7 mouse cellular contexts compared by ENCODE assay signal in the genomic region with DNA sequence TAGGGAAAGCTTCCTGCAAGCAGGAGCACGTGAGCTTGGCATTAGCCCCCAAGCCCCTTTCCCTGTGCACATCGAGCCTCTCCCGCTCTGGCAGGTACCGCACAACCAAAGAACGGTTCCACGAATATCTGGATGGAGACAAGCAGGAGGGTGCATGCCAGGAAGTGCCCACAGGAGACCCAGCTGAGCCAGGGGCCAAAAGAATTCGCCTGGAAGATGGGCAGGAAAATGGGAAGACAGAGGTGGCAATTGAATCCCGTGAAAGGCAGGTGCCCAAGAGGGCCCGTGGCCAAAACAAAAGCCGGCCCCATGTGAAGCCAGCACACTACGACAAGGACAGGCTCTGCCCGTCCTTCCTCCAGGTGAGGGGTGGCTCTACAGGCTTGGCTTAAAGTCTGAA. TPM values are rescaled to one million over a fixed set of nuclear protein-coding genes. Genes with fewer than 3 reads are reported as not detected.
DNase-seq lines count a peak whose midpoint lies in the region; ATAC-seq and TF ChIP-seq lines count a peak whose summit lies in the region.

No protein-coding gene starts in this region.

- H3K4me1 ChIP-seq in embryonic facial prominence, embryonic 12.5 days: peaks cover 20% of the 10 kb centered on the region
- H3K4me1 ChIP-seq in hindbrain, embryonic 16.5 days (ENCODE audit: control insufficient read depth, insufficient read depth, low read depth, low read length): peaks cover 19% of the 10 kb centered on the region

- peaks cover 4% of the 10 kb centered on the region; the same call in 1 of the 2 replicates for H3K27me3 ChIP-seq in embryonic facial prominence, embryonic 12.5 days
- H3K27me3 ChIP-seq in hindbrain, embryonic 16.5 days (replicated peaks; ENCODE audit: control insufficient read depth, insufficient read depth, low read length): 0 out of 2 replicates have a peak, but pooled peaks cover 2% of the 10 kb centered on the region
- no peaks in the 10 kb centered on the region for H3K27me3 ChIP-seq in myocyte (ENCODE audit: control insufficient read depth, insufficient read depth, insufficient read length)

- H3K79me2 ChIP-seq in myocyte (ENCODE audit: control insufficient read depth, insufficient read depth): no peaks in the 10 kb centered on the region

- peak overlapping the region; percentile 78 for H3K4me2 ChIP-seq in embryonic facial prominence, embryonic 12.5 days (replicated peaks)
- H3K4me2 ChIP-seq in hindbrain, embryonic 16.5 days (ENCODE audit: low read length): peak overlapping the region; percentile 82
- H3K4me2 ChIP-seq in myocyte (ENCODE audit: low read depth): peak overlapping the region; percentile 91

- no peaks in the 10 kb centered on the region for H3K9me3 ChIP-seq in embryonic facial prominence, embryonic 12.5 days
- no peaks in the 10 kb centered on the region for H3K9me3 ChIP-seq in hindbrain, embryonic 16.5 days (ENCODE audit: control insufficient read depth, low read length)

- no peak for TF ChIP-seq POLR2A in myocyte (IDR thresholded peaks at IDR 0.05; ENCODE audit: insufficient read length, low read depth)

- peak overlapping the region; percentile 74 for H3K9ac ChIP-seq in embryonic facial prominence, embryonic 12.5 days
- peak overlapping the region; percentile 89 for H3K9ac ChIP-seq in hindbrain, embryonic 16.5 days (ENCODE audit: low read depth, low read length)

- WGBS in embryonic facial prominence, embryonic 12.5 days: 59% methylated on average over 12 of the region's 12 CpGs
- 47% methylated on average over 12 of the region's 12 CpGs for WGBS in hindbrain, embryonic 16.5 days

- peak overlapping the region; percentile 36 for H3ac ChIP-seq in myocyte (ENCODE audit: control insufficient read depth, insufficient read length)

- DNase-seq in left cerebral cortex, postnatal 4 days: peak; percentile 25
- no peak for DNase-seq in left cerebral cortex, adult 9 months (ENCODE audit: low spot score in 2 of 2)
- no peak for DNase-seq in embryo, embryonic 11 days
- no peak for DNase-seq in frontal cortex, postnatal 25 days (ENCODE audit: low spot score in 2 of 2)

- H3K36me3 ChIP-seq in embryonic facial prominence, embryonic 12.5 days: peaks cover 39% of the 10 kb centered on the region
- H3K36me3 ChIP-seq in hindbrain, embryonic 16.5 days (ENCODE audit: control insufficient read depth, insufficient read depth, low read length): peaks cover 32% of the 10 kb centered on the region
- H3K36me3 ChIP-seq in myocyte (ENCODE audit: control insufficient read depth, insufficient read depth): no peaks in the 10 kb centered on the region

- no peak for ATAC-seq in embryonic facial prominence, embryonic 12.5 days (ENCODE audit: insufficient number of reproducible peaks, insufficient read depth, low FRiP score, low TSS enrichment)
- peak; percentile 13 for ATAC-seq in hindbrain, embryonic 16.5 days

- H3K27ac ChIP-seq in embryonic facial prominence, embryonic 12.5 days: no peak overlapping the region
- H3K27ac ChIP-seq in hindbrain, embryonic 16.5 days (ENCODE audit: low read depth, low read length): peak overlapping the region; percentile 98

- intact Hi-C loops in left cerebral cortex, postnatal 4 days (cut with DNase I): no loop called here

- H3K4me3 ChIP-seq in embryonic facial prominence, embryonic 12.5 days: peak overlapping the region; percentile 76
- H3K4me3 ChIP-seq in hindbrain, embryonic 16.5 days (ENCODE audit: low read length): peak overlapping the region; percentile 83
- H3K4me3 ChIP-seq in myocyte: peak overlapping the region; percentile 73

TF ChIP-seq in myocyte, 11 proteins besides CTCF, POLR2A, EP300 and RAD21:
- TF ChIP-seq TCF3 (IDR thresholded peaks at IDR 0.05; ENCODE audit: insufficient read length, low read depth) (no peak), MAX (IDR thresholded peaks at IDR 0.05; ENCODE audit: low read depth) (no peak), MYOD1 (IDR thresholded peaks at IDR 0.05; ENCODE audit: control insufficient read depth in 1 of 3, insufficient read length in 2 of 3, low read depth in 2 of 3) (no peak)

RNA-seq across cellular contexts. Expression of a gene that starts 0.9 kb away (rescaled TPM):
- 10 to 100 TPM; 80.0 to 90.4 TPM for total RNA-seq in left cerebral cortex, postnatal 4 days (2021)
- polyA plus RNA-seq in embryonic facial prominence, embryonic 12.5 days (2016; fragmentation: Nextera tagmentation; extraction: Ambion mirVana): 44.1 and 47.2 TPM in 2 replicates
- polyA plus RNA-seq in hindbrain, embryonic 16.5 days (2015; fragmentation: Nextera tagmentation; extraction: Ambion mirVana): 97.3 and 99.9 TPM in 2 replicates
- polyA plus RNA-seq in myocyte (2012; fragmentation: generic; extraction: Trizol): 38.7 TPM

RNA-seq across cellular contexts. Expression of a gene that starts 4.6 kb away (rescaled TPM):
- 1 to 10 TPM; 1.2 TPM for total RNA-seq in left cerebral cortex, postnatal 4 days (2021)
- polyA plus RNA-seq in embryonic facial prominence, embryonic 12.5 days (2016; fragmentation: Nextera tagmentation; extraction: Ambion mirVana): 1.4 TPM in 2 replicates
- 0.60 and 1.0 TPM in 2 replicates for polyA plus RNA-seq in hindbrain, embryonic 16.5 days (2015; fragmentation: Nextera tagmentation; extraction: Ambion mirVana)
- polyA plus RNA-seq in myocyte (2012; fragmentation: generic; extraction: Trizol): 0.16 TPM

RNA-seq across cellular contexts. Expression of a gene that starts 8.1 kb away (rescaled TPM):
- 1 to 10 TPM; 1.2 to 1.3 TPM for total RNA-seq in left cerebral cortex, postnatal 4 days (2021)
- polyA plus RNA-seq in embryonic facial prominence, embryonic 12.5 days (2016; fragmentation: Nextera tagmentation; extraction: Ambion mirVana): 10.9 and 11.9 TPM in 2 replicates
- polyA plus RNA-seq in hindbrain, embryonic 16.5 days (2015; fragmentation: Nextera tagmentation; extraction: Ambion mirVana): 2.4 and 2.5 TPM in 2 replicates
- 0.78 TPM for polyA plus RNA-seq in myocyte (2012; fragmentation: generic; extraction: Trizol)

RNA-seq across cellular contexts. Expression of a gene that starts 47.6 kb away (rescaled TPM):
- total RNA-seq in left cerebral cortex, postnatal 4 days (2021): 10 to 100 TPM; 10.8 to 12.6 TPM
- 19.4 and 20.8 TPM in 2 replicates for polyA plus RNA-seq in embryonic facial prominence, embryonic 12.5 days (2016; fragmentation: Nextera tagmentation; extraction: Ambion mirVana)
- 15.1 and 16.6 TPM in 2 replicates for polyA plus RNA-seq in hindbrain, embryonic 16.5 days (2015; fragmentation: Nextera tagmentation; extraction: Ambion mirVana)
- 6.5 TPM for polyA plus RNA-seq in myocyte (2012; fragmentation: generic; extraction: Trizol)

RNA-seq across cellular contexts. Expression of a gene that starts 47.9 kb away (rescaled TPM):
- total RNA-seq in left cerebral cortex, postnatal 4 days (2021): 100 to 1,000 TPM; 187 to 194 TPM
- 371 and 409 TPM in 2 replicates for polyA plus RNA-seq in embryonic facial prominence, embryonic 12.5 days (2016; fragmentation: Nextera tagmentation; extraction: Ambion mirVana)
- polyA plus RNA-seq in hindbrain, embryonic 16.5 days (2015; fragmentation: Nextera tagmentation; extraction: Ambion mirVana): 565 and 621 TPM in 2 replicates
- 469 TPM for polyA plus RNA-seq in myocyte (2012; fragmentation: generic; extraction: Trizol)
